Mouse (Mus musculus) thymus, adult 2 months (tissue): ENCODE measurements around the gene Fancf.

Experiments used
- CTCF ChIP-seq: fragments of 200-500 bp; IDR thresholded peaks from 2 replicates; pipeline ENCODE4 v1.5.1; 2012; ENCODE audit warnings: mild to moderate bottlenecking, control low read depth, low read length, moderate library complexity, borderline replicate concordance; ENCODE audit not compliant: control insufficient read depth, poor library complexity, insufficient read depth; ENCODE audit errors: extremely low read depth
- POLR2A ChIP-seq: fragments of 200-500 bp; IDR thresholded peaks from 2 replicates; pipeline ENCODE4 v1.6.1; 2012; ENCODE audit warnings: mild to moderate bottlenecking, low read length, control low read depth, moderate library complexity; ENCODE audit not compliant: control insufficient read depth, poor library complexity, insufficient read depth; ENCODE audit errors: extremely low read depth

DNA sequence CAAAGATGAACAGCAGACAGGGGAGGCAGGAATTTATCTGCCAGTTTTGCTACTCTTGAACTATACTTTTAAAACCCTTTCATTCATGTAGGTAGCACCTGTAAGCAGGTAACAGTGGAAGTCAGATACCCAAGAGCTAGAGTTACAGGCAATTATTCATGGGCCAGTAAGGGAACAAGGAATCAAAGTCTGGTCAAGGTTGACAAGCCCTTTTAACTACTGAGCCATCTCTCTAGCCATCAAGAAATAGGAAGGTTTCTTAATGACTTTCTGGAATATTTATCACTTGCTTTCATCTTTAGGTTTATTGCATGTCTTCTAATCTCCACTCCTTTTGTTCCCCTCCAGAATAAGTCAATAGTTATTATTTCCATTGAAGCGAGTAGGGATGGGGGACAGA, 10.0 kb upstream of the Fancf start:
- TF ChIP-seq CTCF (no peak), POLR2A (no peak)
